Mouse (Mus musculus): Measurements from ENCODE around the gene Eef1akmt1.

DNA sequence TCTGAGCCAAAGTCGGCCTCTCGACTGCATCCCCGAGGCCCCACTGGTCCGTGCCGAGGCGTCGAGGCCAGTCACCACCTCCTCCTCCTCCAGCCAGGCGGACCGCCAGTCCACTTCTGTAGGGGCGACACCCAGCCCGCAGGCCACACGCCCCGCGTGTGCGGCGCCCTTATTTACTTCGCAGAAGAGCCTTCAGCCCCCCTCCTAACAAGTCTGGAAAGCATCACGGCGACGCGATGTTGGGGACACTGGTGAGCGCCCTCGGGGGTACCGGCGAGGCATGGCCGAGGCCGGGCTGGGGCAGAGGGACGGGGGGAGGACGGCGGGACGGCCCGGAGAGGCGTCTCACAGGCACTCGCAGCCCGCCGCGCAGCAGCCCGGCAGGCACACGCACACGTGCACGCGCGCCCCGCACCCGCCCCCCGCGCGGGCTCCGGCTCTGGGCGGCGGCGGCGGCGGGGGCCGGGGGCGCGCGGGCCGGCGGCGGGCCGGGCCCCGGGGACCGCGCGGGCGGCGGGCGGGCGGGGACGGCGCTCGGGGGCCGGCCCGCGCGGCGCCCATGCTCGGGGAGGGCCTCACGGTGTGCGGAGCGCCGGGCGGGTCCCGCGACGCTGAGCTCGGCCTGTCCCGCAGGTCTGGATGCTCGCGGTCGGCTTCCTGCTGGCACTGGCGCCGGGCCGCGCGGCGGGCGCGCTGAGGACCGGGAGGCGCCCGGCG is 46.6 kb downstream of the Eef1akmt1 start, which contains the start of gene Il17d:
- no peak for TF ChIP-seq CTCF (conservative IDR thresholded peaks at IDR 0.05; ENCODE audit: low read length)
- no peak for TF ChIP-seq NANOG (IDR thresholded peaks at IDR 0.05; ENCODE audit: borderline replicate concordance, low read length)
- TF ChIP-seq POU5F1 (IDR thresholded peaks at IDR 0.05; ENCODE audit: borderline replicate concordance, low read length) = no peak

All from E14TG2a.4 (cell line).